Mouse (Mus musculus) cerebellum, postnatal 14 days (tissue): Measurements from ENCODE around the gene Robo3.
A peak's percentile ranks its signal among the peaks of the same experiment; 100 is the strongest.

Experiments
- DNase-seq, 2 experiments: peaks; one replicate each; pipeline ENCODE4 v3.0.0; 2021; ENCODE audit warnings: mixed read lengths in 2 of 2

The Robo3 gene

DNA sequence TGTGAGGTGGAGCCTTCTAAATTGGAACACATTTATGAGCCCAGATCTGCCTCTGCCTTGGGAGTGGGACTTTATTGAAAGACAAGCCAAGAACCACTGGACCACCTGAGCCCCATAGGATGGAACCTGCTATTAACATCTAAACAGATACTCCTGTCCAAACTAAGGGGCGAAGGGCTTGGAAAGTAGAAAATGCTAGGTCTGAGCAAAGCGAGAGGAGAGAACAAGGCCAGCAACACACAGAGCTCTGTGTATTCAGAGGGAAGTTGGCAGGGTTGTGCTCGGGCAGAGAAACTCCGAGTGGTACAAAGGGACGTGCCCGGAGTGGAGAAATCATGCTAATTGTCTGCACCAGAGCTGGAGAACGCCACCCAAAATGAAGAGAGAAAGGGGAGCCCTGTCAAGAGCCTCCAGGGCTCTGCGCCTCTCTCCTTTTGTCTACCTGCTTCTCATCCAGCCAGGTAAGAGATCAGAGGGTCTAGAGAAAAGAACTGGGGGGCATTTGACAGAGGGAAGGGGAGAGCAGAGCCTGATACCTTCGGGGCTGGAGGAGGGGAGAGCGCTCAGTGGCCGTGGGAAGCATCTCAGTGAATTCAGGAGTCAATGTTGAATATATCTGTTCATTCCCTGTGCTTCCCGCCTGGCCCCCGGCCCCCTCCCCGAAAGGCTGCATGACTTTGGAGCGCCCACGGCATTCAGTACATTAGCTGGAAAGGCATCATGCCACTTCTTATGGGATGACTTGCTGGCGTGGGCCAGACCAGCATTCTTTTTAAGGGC, 65.6 kb downstream of the Robo3 start, which contains the start of gene Hepacam:
Hepacam (plus strand) TSS at position 51 of the 780 bp plus-strand sequence.
- DNase-seq, result peak in 1 of 2 experiments; percentile 8

DNA sequence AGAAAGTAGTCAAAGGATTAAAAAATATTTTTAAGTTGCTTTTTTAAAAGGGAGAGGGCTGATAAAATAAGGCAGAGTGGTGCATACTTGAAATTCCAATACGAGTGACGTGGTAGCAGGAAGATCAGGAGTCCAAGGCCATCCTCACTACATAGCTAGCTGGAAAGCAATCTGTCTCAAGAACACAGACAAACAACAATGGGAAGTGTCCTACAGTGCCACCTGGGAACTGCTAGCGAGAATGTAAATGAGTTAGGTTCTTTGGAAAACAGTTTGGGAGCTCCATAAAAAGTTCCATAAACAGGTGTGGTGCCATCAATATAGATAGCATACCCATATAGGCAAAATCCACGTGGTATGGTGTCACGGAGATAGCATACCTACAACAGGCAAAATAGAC, 67.3 kb downstream of the Robo3 start:
- DNase-seq, result no peak
